Mouse (Mus musculus): ENCODE data around the gene Pnisr. TPM values are rescaled to one million over a fixed set of nuclear protein-coding genes. Genes with fewer than 3 reads are reported as not detected.

The Pnisr gene
- 33.3 and 33.7 TPM in 2 replicates for polyA plus RNA-seq (2015; fragmentation: Nextera tagmentation; extraction: Ambion mirVana)

DNA sequence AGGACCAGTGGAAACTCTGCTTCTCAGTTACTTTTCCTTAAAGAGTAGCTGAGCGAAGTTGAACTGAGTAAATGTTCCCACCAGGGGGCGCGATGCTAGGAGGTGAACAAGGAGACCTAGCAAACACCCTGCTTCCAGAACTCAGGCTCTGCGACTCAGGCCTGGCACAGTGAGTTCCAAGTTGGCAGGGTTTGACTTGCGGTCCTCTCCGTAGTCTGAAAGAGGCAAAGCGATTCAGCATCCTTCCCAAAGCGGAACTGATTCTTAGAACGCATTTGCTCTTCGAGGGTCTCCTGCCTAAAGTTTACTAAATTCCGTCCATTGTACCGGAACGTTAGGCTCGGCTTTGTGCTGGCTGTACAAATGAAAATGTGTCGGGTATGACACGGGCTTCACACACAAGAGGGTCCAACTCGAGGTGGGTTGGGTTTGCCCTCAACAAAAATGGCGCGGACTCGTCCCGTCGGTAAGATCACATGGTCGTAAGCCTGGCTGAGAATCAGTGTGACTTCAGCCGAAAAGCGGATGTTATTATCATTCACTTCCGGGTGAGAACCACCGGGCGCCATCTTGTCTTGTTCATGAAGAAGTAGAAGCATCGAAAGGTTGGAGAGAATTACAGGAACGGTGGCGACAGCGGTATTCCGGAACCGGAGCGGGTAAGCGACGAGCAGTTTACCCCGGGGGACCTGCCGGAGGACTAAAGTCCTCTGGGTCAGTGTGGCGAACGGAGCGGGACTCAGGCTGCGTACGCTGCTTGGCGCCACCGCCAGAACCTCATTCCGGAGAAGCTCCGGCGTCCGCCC is at the start of gene Pnisr:
Gene Pnisr, plus strand, starts transcription at position 103 of the 806 bp plus-strand sequence.
- Histone ChIP-seq H3K27ac (replicated peaks) (peak within 1 kb of the TSS; percentile 89), H3K27me3 (no peaks in the 10 kb centered on the region), H3K4me2 (peak within 1 kb of the TSS; percentile 75), H3K9me3 (replicated peaks) (no peaks in the 10 kb centered on the region), H3K9ac (peak within 1 kb of the TSS; percentile 83), H3K4me1 (replicated peaks) (peaks cover 21% of the 10 kb centered on the region), H3K4me3 (replicated peaks) (peak within 1 kb of the TSS; percentile 87), H3K36me3 (replicated peaks) (no peaks in the 10 kb centered on the region)
- WGBS (ENCODE audit: insufficient replicate concordance): under 1% methylated on average over 50 of the region's 50 CpGs
- ATAC-seq (ENCODE audit: insufficient read depth): peak; percentile 99

DNA sequence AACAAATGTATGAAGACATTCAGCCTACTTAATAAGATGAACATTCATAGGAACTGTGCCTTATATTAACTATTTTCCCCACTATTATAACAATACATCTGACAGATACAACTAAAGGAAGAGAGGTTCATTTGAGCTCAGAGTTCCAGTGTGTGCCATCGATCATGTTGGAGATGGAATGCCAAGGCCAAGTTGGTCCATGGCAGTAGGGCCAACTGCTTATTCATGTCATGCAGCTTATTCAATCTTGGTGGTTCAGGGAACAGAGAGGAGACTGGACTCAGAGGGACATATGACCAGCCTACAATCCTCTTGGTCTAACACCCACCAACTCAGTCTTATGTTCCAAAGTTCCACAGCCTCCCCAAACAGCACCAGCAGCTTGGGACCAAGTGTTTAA is 46.4 kb upstream of the Pnisr start:
- H3K9ac ChIP-seq: no peak overlapping the region
- H3K4me2 ChIP-seq: no peak overlapping the region
- no peak for ATAC-seq (ENCODE audit: insufficient read depth)
- peaks cover 85% of the 10 kb centered on the region for H3K36me3 ChIP-seq (replicated peaks)
- H3K4me1 ChIP-seq (replicated peaks): peaks cover 9% of the 10 kb centered on the region
- no peak overlapping the region for H3K4me3 ChIP-seq (replicated peaks)
- 0 out of 2 replicates have a peak overlapping the region, but pooled peaks have one; percentile 24 for H3K27ac ChIP-seq (replicated peaks)
- 89% methylated on average over 1 of the region's 1 CpGs for WGBS (ENCODE audit: insufficient replicate concordance)
- no peaks in the 10 kb centered on the region for H3K9me3 ChIP-seq (replicated peaks)
- H3K27me3 ChIP-seq: no peaks in the 10 kb centered on the region

DNA sequence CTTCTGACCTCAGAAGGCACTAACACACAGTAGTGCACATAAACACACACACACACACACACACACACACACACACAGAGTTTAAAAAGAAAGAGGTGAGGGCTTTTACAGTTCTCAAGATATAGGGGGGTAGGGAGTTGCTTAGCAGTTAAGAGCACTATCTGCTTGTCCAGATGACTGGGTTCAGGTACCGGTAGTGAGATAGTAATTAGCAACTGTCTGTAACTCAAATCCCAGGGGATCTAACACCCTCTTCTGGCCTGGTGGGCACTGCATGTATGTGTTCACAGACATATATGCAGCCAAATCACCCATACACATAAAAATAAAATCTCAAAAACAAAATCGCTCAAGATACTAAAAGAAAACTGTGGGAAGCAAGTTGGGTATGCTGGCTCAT is 45.8 kb upstream of the Pnisr start:
- peaks cover 85% of the 10 kb centered on the region for H3K36me3 ChIP-seq (replicated peaks)
- H3K4me3 ChIP-seq (replicated peaks): no peak overlapping the region
- 50% methylated on average over 2 of the region's 2 CpGs for WGBS (ENCODE audit: insufficient replicate concordance)
- no peaks in the 10 kb centered on the region for H3K27me3 ChIP-seq
- peak; percentile 73 for ATAC-seq (ENCODE audit: insufficient read depth)
- no peaks in the 10 kb centered on the region for H3K9me3 ChIP-seq (replicated peaks)
- no peak overlapping the region for H3K9ac ChIP-seq
- H3K4me1 ChIP-seq (replicated peaks): peaks cover 9% of the 10 kb centered on the region
- no peak overlapping the region for H3K4me2 ChIP-seq
- no peak overlapping the region for H3K27ac ChIP-seq (replicated peaks)

DNA sequence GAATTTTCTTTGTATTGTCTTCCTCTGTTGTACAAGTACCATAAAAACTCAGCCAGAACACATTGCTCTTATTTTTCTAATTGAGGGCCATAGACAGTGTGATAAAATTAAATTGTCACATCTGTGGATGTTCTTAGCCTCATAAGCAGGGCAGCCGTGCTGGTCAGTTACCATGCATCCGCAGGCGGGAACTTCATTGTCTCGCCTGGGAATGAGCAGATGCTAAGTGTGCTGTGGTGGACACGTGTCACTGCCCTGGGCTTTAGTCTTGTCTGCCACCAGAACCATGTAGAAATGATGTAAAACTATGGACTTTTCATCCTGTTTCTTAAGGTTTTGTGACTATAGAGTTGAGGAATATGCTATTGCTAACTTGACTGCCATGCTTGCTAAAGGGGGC is 40.2 kb upstream of the Pnisr start:
- Histone ChIP-seq H3K36me3 (replicated peaks) (peaks cover 82% of the 10 kb centered on the region), H3K27ac (replicated peaks) (no peak overlapping the region), H3K9ac (no peak overlapping the region), H3K4me1 (replicated peaks) (no peaks in the 10 kb centered on the region), H3K4me3 (replicated peaks) (no peak overlapping the region), H3K27me3 (no peaks in the 10 kb centered on the region), H3K9me3 (replicated peaks) (no peaks in the 10 kb centered on the region), H3K4me2 (no peak overlapping the region)
- no peak for ATAC-seq (ENCODE audit: insufficient read depth)
- 83% methylated on average over 5 of the region's 5 CpGs for WGBS (ENCODE audit: insufficient replicate concordance)

DNA sequence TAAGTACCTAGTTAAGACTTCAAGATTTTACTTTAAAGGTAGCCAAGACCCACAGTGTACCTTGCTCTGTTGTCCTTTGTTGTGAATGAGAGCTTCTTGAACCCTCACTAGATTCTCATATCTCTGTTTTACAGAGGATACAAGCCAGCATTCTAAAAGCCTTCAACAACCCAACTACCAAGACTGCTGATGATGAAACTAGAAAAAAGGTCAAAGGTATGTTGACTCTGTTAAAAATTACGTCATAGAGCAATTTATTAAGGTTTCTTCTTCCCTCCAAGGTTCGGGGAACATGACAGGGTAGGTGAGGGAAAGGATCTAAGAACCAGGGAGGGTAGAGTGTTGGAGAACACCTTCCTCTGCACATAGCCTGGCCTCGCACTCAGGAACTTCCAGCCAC is 36.8 kb upstream of the Pnisr start:
- H3K27me3 ChIP-seq: no peaks in the 10 kb centered on the region
- no peak for ATAC-seq (ENCODE audit: insufficient read depth)
- WGBS (ENCODE audit: insufficient replicate concordance): 68% methylated on average over 3 of the region's 3 CpGs

DNA sequence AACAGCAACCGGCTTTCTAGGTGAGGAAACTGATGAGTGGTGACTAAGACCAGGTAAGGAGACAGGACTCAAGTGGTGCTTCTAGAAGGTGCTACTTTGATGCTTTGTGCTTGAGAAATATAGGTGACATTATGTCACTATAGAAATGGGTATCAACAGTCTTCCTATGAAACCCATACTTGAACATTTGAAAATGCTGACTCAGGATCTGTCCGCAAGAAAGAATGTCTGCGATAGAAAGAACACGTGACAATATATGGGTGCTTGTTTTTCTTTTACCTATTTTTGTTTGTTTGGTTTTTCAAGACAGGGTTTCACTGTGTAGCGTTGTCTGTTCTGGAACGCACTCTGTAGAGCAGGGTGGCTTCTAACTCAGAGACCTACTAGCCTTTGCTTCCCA is 34.7 kb upstream of the Pnisr start:
- no peaks in the 10 kb centered on the region for H3K27me3 ChIP-seq
- peaks cover 77% of the 10 kb centered on the region for H3K36me3 ChIP-seq (replicated peaks)
- H3K9me3 ChIP-seq (replicated peaks): no peaks in the 10 kb centered on the region
- no peak for ATAC-seq (ENCODE audit: insufficient read depth)
- no peak overlapping the region for H3K27ac ChIP-seq (replicated peaks)
- no peak overlapping the region for H3K4me3 ChIP-seq (replicated peaks)
- H3K9ac ChIP-seq: no peak overlapping the region
- no peak overlapping the region for H3K4me2 ChIP-seq
- WGBS (ENCODE audit: insufficient replicate concordance): 90% methylated on average over 6 of the region's 6 CpGs
- H3K4me1 ChIP-seq (replicated peaks): no peaks in the 10 kb centered on the region

More for the DNA sequence above, 36.8 kb upstream of the Pnisr start:
- no peak overlapping the region for H3K9ac ChIP-seq
- no peak overlapping the region for H3K4me3 ChIP-seq (replicated peaks)
- H3K36me3 ChIP-seq (replicated peaks): peaks cover 78% of the 10 kb centered on the region
- no peaks in the 10 kb centered on the region for H3K9me3 ChIP-seq (replicated peaks)
- H3K4me2 ChIP-seq: no peak overlapping the region
- H3K4me1 ChIP-seq (replicated peaks): no peaks in the 10 kb centered on the region
- H3K27ac ChIP-seq (replicated peaks): no peak overlapping the region

DNA sequence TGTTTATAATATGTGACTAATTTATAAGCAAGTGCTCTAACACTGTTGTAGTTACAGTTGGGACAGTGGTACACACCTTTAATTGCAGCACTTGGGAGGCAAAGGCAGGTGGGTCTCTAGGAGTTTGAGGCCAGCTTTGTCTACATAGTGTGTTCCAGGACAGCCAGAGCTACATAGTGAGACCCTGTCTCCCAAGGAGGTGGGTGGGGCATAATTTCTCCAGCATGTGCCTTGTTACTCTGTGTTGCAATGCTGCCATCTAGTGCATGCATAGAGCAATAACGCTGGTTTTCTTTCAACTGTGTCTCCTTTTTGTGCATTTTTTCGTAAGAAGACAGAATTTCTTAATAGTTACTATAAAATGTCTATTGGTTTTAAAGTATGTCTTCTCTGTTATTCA is 33.4 kb upstream of the Pnisr start:
- peaks cover 81% of the 10 kb centered on the region for H3K36me3 ChIP-seq (replicated peaks)

DNA sequence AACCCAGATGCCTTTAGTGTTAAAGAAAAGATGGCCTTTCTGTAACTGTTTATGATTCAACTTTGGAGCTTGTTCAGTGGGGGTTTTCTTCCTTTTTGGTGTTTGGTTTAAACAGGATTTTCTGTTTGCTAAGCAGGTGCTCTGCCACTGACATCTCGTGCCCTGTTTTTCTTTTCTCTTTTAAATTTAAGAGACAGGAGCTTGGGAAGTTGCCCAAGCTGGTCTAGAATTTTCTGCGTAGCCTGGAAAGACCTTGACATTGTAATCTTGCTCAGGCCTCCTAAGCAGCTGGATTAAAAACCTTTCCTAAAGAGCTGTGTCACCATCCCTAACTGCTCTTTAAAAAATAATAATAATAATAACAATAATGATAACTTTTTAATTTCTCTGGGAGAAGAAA is 20.8 kb upstream of the Pnisr start:
- WGBS (ENCODE audit: insufficient replicate concordance): 68% methylated on average over 2 of the region's 2 CpGs
- no peak overlapping the region for H3K4me3 ChIP-seq (replicated peaks)

More for the DNA sequence above, 33.4 kb upstream of the Pnisr start:
- H3K27me3 ChIP-seq: no peaks in the 10 kb centered on the region
- no peaks in the 10 kb centered on the region for H3K9me3 ChIP-seq (replicated peaks)
- no peak for ATAC-seq (ENCODE audit: insufficient read depth)
- H3K4me3 ChIP-seq (replicated peaks): no peak overlapping the region
- no peak overlapping the region for H3K9ac ChIP-seq
- no peak overlapping the region for H3K4me2 ChIP-seq
- no peak overlapping the region for H3K27ac ChIP-seq (replicated peaks)
- H3K4me1 ChIP-seq (replicated peaks): no peaks in the 10 kb centered on the region
- WGBS (ENCODE audit: insufficient replicate concordance): 37% methylated on average over 2 of the region's 2 CpGs

DNA sequence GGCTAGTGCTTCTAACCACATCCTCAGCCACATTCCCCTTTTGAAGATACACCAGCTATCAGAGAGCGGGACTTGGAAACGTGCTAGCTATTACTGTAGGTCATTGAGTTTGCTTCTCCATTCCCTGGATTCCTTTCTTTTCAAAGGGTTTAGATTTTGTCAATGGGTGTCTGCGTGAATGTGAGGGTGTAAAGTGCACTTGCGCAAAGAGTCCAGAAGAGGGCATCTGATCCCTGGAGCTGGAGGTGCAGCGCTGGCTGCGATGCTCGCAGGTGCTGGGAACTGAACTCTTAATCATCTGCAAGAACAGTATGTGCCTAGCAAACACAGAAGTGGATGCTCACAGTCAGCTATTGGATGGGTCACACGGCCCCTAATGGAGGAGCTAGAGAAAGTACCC is 14.5 kb upstream of the Pnisr start:
- 89% methylated on average over 8 of the region's 8 CpGs for WGBS (ENCODE audit: insufficient replicate concordance)
- peaks cover 58% of the 10 kb centered on the region for H3K36me3 ChIP-seq (replicated peaks)

More for the DNA sequence above, 20.8 kb upstream of the Pnisr start:
- H3K9ac ChIP-seq: no peak overlapping the region
- H3K27me3 ChIP-seq: no peaks in the 10 kb centered on the region
- no peak for ATAC-seq (ENCODE audit: insufficient read depth)
- no peak overlapping the region for H3K27ac ChIP-seq (replicated peaks)
- H3K4me2 ChIP-seq: no peak overlapping the region
- peaks cover 71% of the 10 kb centered on the region for H3K36me3 ChIP-seq (replicated peaks)
- no peaks in the 10 kb centered on the region for H3K4me1 ChIP-seq (replicated peaks)
- H3K9me3 ChIP-seq (replicated peaks): no peaks in the 10 kb centered on the region

DNA sequence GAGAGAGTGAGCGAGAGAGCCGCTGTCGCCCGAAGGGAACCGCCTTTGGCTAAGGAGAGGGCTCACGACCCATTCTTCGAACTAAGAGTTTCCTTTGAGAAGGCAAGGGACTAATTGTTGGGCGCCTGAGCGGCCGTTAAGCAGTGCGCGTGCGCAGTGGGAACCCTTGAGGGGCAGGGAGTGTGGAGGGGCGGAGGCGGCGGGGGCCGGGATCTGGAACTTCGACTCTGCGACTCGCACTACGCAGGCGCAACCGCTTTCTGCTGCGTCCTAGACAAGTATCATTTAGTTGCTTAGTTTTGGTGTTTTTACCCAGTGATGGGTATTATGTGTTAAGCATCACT is 876 bp downstream of the Pnisr start:
- Histone ChIP-seq H3K4me1 (replicated peaks) (peaks cover 21% of the 10 kb centered on the region), H3K36me3 (replicated peaks) (no peaks in the 10 kb centered on the region), H3K4me3 (replicated peaks) (peak overlapping the region; percentile 87), H3K27me3 (no peaks in the 10 kb centered on the region), H3K4me2 (peak overlapping the region; percentile 73), H3K27ac (replicated peaks) (peak overlapping the region; percentile 89), H3K9me3 (replicated peaks) (no peaks in the 10 kb centered on the region), H3K9ac (peak overlapping the region; percentile 83)
- ATAC-seq (ENCODE audit: insufficient read depth): peak; percentile 90
- WGBS (ENCODE audit: insufficient replicate concordance): under 1% methylated on average over 24 of the region's 24 CpGs

More for the DNA sequence above, 14.5 kb upstream of the Pnisr start:
- Histone ChIP-seq H3K9ac (no peak overlapping the region), H3K27me3 (no peaks in the 10 kb centered on the region), H3K9me3 (replicated peaks) (no peaks in the 10 kb centered on the region), H3K27ac (replicated peaks) (no peak overlapping the region), H3K4me2 (no peak overlapping the region), H3K4me3 (replicated peaks) (no peak overlapping the region), H3K4me1 (replicated peaks) (no peaks in the 10 kb centered on the region)
- no peak for ATAC-seq (ENCODE audit: insufficient read depth)

DNA sequence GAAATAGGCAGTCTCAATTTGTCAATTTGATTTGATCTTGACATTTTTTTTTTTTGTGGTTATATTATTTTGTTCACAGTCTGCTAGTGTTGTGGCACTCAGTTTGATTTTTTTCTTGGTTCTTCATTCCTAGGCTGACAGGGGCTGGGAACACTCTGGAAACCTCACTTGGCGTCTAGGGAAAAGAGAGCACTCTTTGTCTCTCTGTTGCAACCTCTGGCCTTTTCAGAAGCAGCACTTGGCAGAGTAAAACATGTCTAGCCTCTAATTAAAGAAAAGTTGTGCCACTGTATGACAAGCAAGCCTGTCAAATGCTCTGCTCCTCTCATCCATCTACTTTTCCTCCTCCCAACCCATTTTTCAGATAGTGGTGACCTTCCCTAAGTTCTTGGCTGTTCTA is 10.1 kb downstream of the Pnisr start:
- ATAC-seq (ENCODE audit: insufficient read depth): no peak
- H3K9me3 ChIP-seq (replicated peaks): no peaks in the 10 kb centered on the region
- no peaks in the 10 kb centered on the region for H3K27me3 ChIP-seq
- H3K36me3 ChIP-seq (replicated peaks): peaks cover 66% of the 10 kb centered on the region
- no peak overlapping the region for H3K4me3 ChIP-seq (replicated peaks)
- no peak overlapping the region for H3K27ac ChIP-seq (replicated peaks)
- no peak overlapping the region for H3K9ac ChIP-seq
- 81% methylated on average over 1 of the region's 1 CpGs for WGBS (ENCODE audit: insufficient replicate concordance)
- no peak overlapping the region for H3K4me2 ChIP-seq
- no peaks in the 10 kb centered on the region for H3K4me1 ChIP-seq (replicated peaks)

DNA sequence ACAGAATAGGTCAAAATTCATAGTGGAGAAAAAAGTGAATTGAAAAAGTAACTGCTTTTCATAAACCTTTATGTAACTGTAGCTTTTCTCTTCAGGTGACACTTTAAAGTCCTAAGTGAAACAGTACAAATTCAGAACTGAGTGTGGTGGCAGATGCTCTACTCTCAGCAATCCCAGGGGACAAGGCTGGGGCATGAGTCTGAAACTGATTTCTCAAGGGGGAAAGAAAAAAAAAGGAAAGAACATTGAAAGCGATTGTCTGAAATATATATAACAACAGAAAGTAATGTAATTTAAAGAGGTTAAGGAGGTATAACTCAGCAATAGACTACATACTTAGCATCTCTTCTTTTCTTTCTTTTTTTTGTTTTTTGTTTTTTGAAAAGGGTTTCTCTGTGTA is 17.8 kb downstream of the Pnisr start:
- H3K36me3 ChIP-seq (replicated peaks): peaks cover 73% of the 10 kb centered on the region
- H3K27ac ChIP-seq (replicated peaks): no peak overlapping the region
- H3K9me3 ChIP-seq (replicated peaks): no peaks in the 10 kb centered on the region
- H3K4me2 ChIP-seq: no peak overlapping the region
- 91% methylated on average over 1 of the region's 1 CpGs for WGBS (ENCODE audit: insufficient replicate concordance)
- no peaks in the 10 kb centered on the region for H3K4me1 ChIP-seq (replicated peaks)
- H3K4me3 ChIP-seq (replicated peaks): no peak overlapping the region
- no peak overlapping the region for H3K9ac ChIP-seq
- H3K27me3 ChIP-seq: no peaks in the 10 kb centered on the region
- ATAC-seq (ENCODE audit: insufficient read depth): no peak
